Mouse (Mus musculus) heart, embryonic 16.5 days (tissue): ENCODE results near the gene Esam. TPM values are rescaled to one million over a fixed set of nuclear protein-coding genes. Genes with fewer than 3 reads are reported as not detected.

Experiments
- ATAC-seq: fragments of 200-750 bp; cut with Nextera tagmentation; replicated peaks from 2 replicates; pipeline ENCODE4 v1.8.0; 2017; ENCODE audit warnings: moderate number of reproducible peaks; ENCODE audit not compliant: insufficient read depth, low FRiP score; ENCODE audit errors: extremely low read depth
- H3K27ac ChIP-seq: fragments of 300-500 bp; sonication (generic); 2 replicates; pipeline ENCODE4 v1.5.1; 2014; ENCODE audit warnings: mild to moderate bottlenecking, low read length, control low read depth, moderate library complexity
- H3K27me3 ChIP-seq: fragments of 300-500 bp; sonication (generic); 2 replicates; pipeline ENCODE4 v1.6.1; 2014; ENCODE audit warnings: low read length, mixed read lengths; ENCODE audit not compliant: control insufficient read depth, insufficient read depth
- H3K36me3 ChIP-seq: fragments of 300-500 bp; sonication (generic); 2 replicates; pipeline ENCODE4 v1.6.1; 2014; ENCODE audit not compliant: control insufficient read depth, insufficient read depth
- H3K4me1 ChIP-seq: fragments of 300-500 bp; sonication (generic); 2 replicates; pipeline ENCODE4 v1.6.1; 2014; ENCODE audit warnings: low read length, mixed read lengths; ENCODE audit not compliant: control insufficient read depth, insufficient read depth
- H3K4me2 ChIP-seq: fragments of 300-500 bp; sonication (generic); 2 replicates; pipeline ENCODE4 v1.6.1; 2014; ENCODE audit warnings: low read depth, mild to moderate bottlenecking, control low read depth, low read length
- H3K4me3 ChIP-seq: fragments of 300-500 bp; sonication (generic); 2 replicates; pipeline ENCODE4 v1.5.1; 2014; ENCODE audit warnings: mild to moderate bottlenecking, control low read depth, low read length
- H3K9ac ChIP-seq: fragments of 300-500 bp; sonication (generic); 2 replicates; pipeline ENCODE4 v1.6.1; 2014; ENCODE audit warnings: low read length, control low read depth
- H3K9me3 ChIP-seq: fragments of 300-500 bp; sonication (generic); replicated peaks from 2 replicates; pipeline ENCODE4 v1.6.1; 2016; ENCODE audit warnings: low read length; ENCODE audit not compliant: control insufficient read depth
- WGBS: fragments of 180-500 bp; shearing (Covaris S2); extraction: QIAGEN DNeasy Blood & Tissue Kit; methylation state at CpG from one replicate; pipeline ENCODE4 v1.1.7; 2014; 5-methylcytosine and 5-hydroxymethylcytosine counted together
- polyA plus RNA-seq: library from polyadenylated mRNA; unstranded; fragments of >200 nt; fragmentation: Nextera tagmentation; extraction: Ambion mirVana; gene quantifications from 2 replicates; pipeline ENCODE4 v1.2.1, GENCODE M21; 2015

Gene Esam
- 92.1 and 101 TPM in 2 replicates for polyA plus RNA-seq

DNA sequence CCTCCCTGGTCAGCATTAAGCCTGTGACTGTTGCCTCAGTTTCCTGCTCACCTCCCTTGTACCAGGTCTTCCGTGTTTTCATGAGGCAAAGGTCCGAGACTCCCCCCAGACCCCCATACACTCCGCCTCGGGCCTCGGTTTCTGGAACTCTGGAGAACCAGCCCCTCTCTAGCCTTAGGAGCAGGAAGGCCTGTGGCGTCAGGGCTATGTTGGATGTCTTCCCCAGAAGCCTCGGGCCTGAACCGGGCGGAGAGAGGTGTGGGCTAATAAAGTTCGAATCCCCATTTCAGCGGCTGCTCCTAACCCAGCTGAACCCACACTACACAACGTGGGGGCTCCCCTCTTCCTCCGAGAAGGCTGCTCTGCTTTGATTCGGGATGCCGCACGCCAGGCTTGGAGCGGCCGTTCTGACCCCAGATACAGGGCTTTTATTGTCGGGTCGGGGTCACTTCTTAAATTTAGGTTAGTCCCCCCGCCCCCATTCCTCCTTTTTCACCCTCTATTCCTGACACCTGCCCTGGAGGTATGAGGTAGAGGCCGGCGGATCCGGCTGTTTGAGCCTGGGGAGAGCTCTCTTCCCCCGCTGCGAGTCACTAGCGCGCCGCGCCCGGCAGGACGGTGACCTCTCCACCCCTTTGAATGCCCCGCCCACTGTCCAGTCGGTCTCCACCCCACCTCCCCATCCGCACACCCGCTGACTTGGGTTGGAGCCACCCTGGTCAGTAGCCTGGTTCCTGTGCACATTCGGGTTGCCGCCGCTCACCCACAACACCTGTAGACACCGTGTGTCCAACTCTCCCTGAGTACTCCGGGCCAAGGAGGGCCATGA, at the start of gene Esam:
Gene Esam, plus strand, starts transcription at position 683 of the 829 bp plus-strand sequence.
- 5% methylated on average over 41 of the region's 41 CpGs for WGBS
- Histone ChIP-seq H3K4me2 (peak within 1 kb of the TSS; percentile 85), H3K9ac (peak within 1 kb of the TSS; percentile 71), H3K4me3 (peak within 1 kb of the TSS; percentile 56), H3K36me3 (peaks cover 14% of the 10 kb centered on the region), H3K27me3 (peaks cover 13% of the 10 kb centered on the region), H3K9me3 (no peaks in the 10 kb centered on the region), H3K27ac (peak within 1 kb of the TSS; percentile 84), H3K4me1 (peaks cover 25% of the 10 kb centered on the region)
- ATAC-seq = peak; percentile 63

- no peaks in the 10 kb centered on the region for H3K36me3 ChIP-seq
- H3K27me3 ChIP-seq = no peaks in the 10 kb centered on the region
- WGBS = 63% methylated on average over 5 of the region's 5 CpGs
- ATAC-seq = no peak
- H3K4me2 ChIP-seq = no peak overlapping the region
- no peak overlapping the region for H3K9ac ChIP-seq
- no peak overlapping the region for H3K27ac ChIP-seq
- no peaks in the 10 kb centered on the region for H3K9me3 ChIP-seq
- peaks cover 4% of the 10 kb centered on the region for H3K4me1 ChIP-seq
- no peak overlapping the region for H3K4me3 ChIP-seq
Measured at GRCm38 (mm10) chr9:37485146-37485545, 42.7 kb upstream of the Esam start.

GRCm38 (mm10) chr9:37488041-37488440, 39.8 kb upstream of the Esam start:
- H3K36me3 ChIP-seq = no peaks in the 10 kb centered on the region
- H3K9me3 ChIP-seq = no peaks in the 10 kb centered on the region
- peak overlapping the region; percentile 97 for H3K4me3 ChIP-seq
- H3K27ac ChIP-seq = peak overlapping the region; percentile 99
- H3K4me2 ChIP-seq = peak overlapping the region; percentile 67
- H3K9ac ChIP-seq = peak overlapping the region; percentile 93
- H3K4me1 ChIP-seq = peaks cover 12% of the 10 kb centered on the region
- no peak for ATAC-seq
- no peaks in the 10 kb centered on the region for H3K27me3 ChIP-seq
- WGBS = 42% methylated on average over 4 of the region's 4 CpGs

- Histone ChIP-seq H3K4me1 (peaks cover 12% of the 10 kb centered on the region), H3K9me3 (no peaks in the 10 kb centered on the region), H3K9ac (peak within 1 kb of the TSS; percentile 93), H3K4me3 (peak within 1 kb of the TSS; percentile 97), H3K36me3 (no peaks in the 10 kb centered on the region), H3K4me2 (peak within 1 kb of the TSS; percentile 67), H3K27me3 (no peaks in the 10 kb centered on the region), H3K27ac (peak within 1 kb of the TSS; percentile 99)
- ATAC-seq = peak; percentile 94
- WGBS = under 1% methylated on average over 44 of the region's 44 CpGs
Measured at GRCm38 (mm10) chr9:37488611-37489396, 39.1 kb upstream of the Esam start, which contains the start of gene Msantd2. Gene Msantd2, plus strand, starts transcription at chr9:37489319.

DNA sequence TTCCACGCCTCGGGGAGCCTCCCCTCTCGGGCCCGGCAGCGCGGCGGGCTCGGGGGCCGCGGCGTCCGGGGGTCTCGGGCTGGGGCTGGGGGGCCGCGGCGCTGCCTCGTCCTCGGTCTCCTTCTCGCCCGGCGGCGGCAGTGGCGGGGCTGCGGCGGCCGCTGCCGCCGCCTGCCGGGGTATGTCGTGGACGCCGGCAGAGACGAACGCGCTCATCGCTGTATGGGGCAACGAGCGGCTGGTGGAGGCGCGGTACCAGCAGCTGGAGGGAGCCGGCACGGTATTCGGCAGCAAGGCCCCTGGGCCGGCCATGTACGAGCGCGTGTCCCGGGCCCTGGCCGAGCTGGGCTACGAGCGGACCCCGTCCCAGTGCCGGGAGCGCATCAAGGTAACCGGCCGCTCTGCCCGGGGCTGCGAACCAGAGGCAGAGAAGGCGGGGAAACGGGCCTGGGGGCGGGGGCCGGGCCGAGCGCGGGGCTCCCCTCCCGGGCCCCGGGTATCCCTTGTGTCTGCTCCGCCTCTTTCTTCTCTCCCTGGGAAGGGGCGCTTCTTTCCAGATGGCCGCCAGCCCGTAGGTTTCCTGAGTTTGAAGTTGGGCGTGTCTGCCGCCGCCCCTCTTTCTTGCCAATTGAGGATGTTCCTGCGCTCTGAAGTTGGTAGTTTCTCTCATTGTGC, 38.3 kb upstream of the Esam start:
- under 1% methylated on average over 64 of the region's 75 CpGs for WGBS
- Histone ChIP-seq H3K4me1 (peaks cover 12% of the 10 kb centered on the region), H3K4me3 (peak overlapping the region; percentile 97), H3K9ac (peak overlapping the region; percentile 93), H3K36me3 (no peaks in the 10 kb centered on the region), H3K27ac (peak overlapping the region; percentile 99), H3K9me3 (no peaks in the 10 kb centered on the region), H3K27me3 (no peaks in the 10 kb centered on the region), H3K4me2 (peak overlapping the region; percentile 67)
- ATAC-seq = peak; percentile 71

DNA sequence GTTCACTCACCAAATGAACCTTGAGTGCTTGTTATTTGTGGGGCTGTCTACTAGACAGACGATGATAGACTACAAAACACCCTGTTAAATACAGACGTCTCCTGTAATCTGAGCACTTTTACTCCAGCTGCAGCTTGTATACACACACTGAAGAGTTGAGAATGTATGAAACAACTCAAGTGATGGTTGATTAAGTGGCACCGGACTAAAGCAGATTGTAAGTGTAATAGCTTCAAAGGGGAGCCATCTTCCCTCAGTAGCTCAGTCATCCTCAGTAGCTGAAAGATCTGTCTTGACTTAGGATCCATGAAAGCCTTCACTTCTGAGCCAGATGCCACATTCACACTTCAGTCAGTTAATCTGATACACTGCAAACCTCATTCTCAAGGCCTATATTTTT, 32.1 kb upstream of the Esam start:
- no peaks in the 10 kb centered on the region for H3K9me3 ChIP-seq
- H3K9ac ChIP-seq = no peak overlapping the region
- H3K36me3 ChIP-seq = no peaks in the 10 kb centered on the region
- peaks cover 1% of the 10 kb centered on the region; the same call in 1 of the 2 replicates for H3K4me1 ChIP-seq
- ATAC-seq = no peak
- H3K4me2 ChIP-seq = no peak overlapping the region
- no peak overlapping the region for H3K4me3 ChIP-seq
- no peaks in the 10 kb centered on the region for H3K27me3 ChIP-seq
- H3K27ac ChIP-seq = no peak overlapping the region
- WGBS = 59% methylated on average over 3 of the region's 3 CpGs

DNA sequence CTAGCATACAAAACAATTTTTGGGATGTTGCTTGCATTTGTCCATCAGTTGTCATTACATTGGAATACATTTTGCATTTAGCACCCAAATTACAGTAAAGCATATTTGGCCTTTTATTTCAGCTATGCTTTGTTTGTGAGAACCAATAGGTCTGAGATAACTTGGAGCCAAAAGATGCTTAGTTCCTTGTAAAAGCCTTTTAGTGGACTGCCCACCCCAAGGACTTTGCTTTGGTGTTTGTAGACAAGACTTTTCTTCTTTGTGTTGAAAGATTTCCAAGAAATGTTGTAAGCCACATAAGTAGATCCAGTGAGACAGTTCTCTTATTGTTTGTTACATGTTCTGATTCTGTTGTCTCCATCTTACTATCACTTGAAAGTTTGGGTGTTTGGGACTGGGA, 31.6 kb upstream of the Esam start:
- Histone ChIP-seq H3K4me2 (no peak overlapping the region), H3K27ac (no peak overlapping the region), H3K36me3 (no peaks in the 10 kb centered on the region), H3K27me3 (no peaks in the 10 kb centered on the region), H3K9me3 (no peaks in the 10 kb centered on the region), H3K4me1 (no peaks in the 10 kb centered on the region), H3K4me3 (no peak overlapping the region), H3K9ac (no peak overlapping the region)
- no peak for ATAC-seq

DNA sequence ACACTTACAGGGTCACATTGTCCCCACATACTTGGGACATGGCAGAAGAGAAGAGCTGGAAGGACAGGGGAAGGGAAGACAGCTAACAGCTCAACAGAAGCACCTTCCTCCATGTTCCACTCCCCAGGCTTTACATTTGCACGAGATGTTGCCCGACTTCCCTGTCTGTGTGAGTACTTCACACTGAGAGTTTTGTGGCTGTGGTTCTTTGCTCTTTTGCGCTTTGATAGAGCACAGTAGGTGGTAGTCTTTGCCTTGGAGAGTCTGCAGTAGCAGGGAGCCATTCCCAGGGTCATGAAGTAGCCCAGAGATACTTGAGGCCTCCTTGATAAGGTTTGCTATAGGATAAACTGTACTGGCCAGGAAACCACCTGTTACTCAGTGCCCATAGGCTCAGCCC, 27.7 kb upstream of the Esam start:
- H3K4me2 ChIP-seq = no peak overlapping the region
- no peak for ATAC-seq
- H3K27ac ChIP-seq = no peak overlapping the region
- H3K4me3 ChIP-seq = no peak overlapping the region
- no peaks in the 10 kb centered on the region for H3K27me3 ChIP-seq
- H3K9ac ChIP-seq = no peak overlapping the region
- H3K36me3 ChIP-seq = no peaks in the 10 kb centered on the region
- WGBS = 61% methylated on average over 3 of the region's 3 CpGs
- no peaks in the 10 kb centered on the region for H3K9me3 ChIP-seq
- H3K4me1 ChIP-seq = no peaks in the 10 kb centered on the region
